Mouse (Mus musculus) liver, embryonic 14.5 days (tissue): ENCODE data around the gene Tyw1.

ENCODE experiments used
- CTCF ChIP-seq: IDR thresholded peaks from 2 replicates; pipeline ENCODE4 v1.5.1; 2016; ENCODE audit warnings: antibody characterized with exemption, low read depth, control low read depth
- EP300 ChIP-seq: IDR thresholded peaks from 2 replicates; pipeline ENCODE4 v1.6.1; 2016; ENCODE audit warnings: antibody characterized with exemption, low read depth

DNA sequence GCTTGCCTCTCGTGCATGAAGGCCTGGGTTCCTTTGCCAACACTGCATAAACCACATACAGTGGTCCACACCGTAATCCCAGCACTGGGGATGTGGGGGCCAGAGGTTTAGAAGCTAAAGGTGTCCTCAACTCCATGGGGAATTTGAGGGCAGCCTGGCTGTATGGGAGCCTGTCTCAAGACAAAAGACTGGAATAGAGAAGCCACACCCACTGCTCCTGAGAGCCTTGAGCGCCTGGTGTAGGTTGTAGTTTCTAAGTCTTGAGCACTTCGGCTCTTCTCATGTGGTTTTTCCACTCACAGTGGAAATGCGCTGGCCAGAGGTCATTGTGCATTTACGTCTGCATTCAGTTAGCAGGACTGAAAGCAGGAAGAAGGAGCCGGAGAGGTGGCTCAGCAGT, 32.7 kb downstream of the Tyw1 start:
- no peak for TF ChIP-seq CTCF
- no peak for TF ChIP-seq EP300
